Mouse (Mus musculus): ENCODE results near the gene Pfkp. TPM values are rescaled to one million over a fixed set of nuclear protein-coding genes. Genes with fewer than 3 reads are reported as not detected.

The Pfkp gene
- polyA plus RNA-seq, 1 experiment from 2014 or later: 501 TPM

DNA sequence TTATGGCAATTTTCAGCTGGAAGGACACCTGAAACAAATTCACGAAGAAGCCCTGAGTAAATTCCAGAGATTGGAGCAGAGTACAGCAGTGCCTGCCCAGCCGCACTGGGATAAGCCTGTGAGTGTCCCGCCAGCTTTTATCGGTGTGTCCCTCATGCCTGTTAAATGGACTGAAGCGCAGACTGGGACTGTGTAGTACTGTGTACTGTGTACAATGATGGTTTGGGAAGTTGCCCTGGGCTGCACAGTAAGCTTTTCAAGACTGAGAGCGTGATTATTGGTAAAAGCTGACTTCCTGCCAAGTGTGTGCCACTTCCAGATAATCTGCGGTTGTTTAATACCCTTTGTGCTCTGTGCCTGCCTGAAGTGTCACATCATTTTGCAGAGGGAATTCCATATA, 90.8 kb downstream of the Pfkp start:
- WGBS: 70% methylated on average over 7 of the region's 7 CpGs
- Histone ChIP-seq H3K4me2 (ENCODE audit: low read length) (no peak overlapping the region), H3K27me3 (ENCODE audit: control insufficient read depth, insufficient read depth, low read depth, low read length) (no peaks in the 10 kb centered on the region), H3K4me1 (ENCODE audit: control insufficient read depth, insufficient read depth, low read length) (no peaks in the 10 kb centered on the region), H3K27ac (ENCODE audit: low read length) (no peak overlapping the region), H3K36me3 (ENCODE audit: control insufficient read depth, insufficient read depth, low read length) (peaks cover 37% of the 10 kb centered on the region), H3K9me3 (replicated peaks; ENCODE audit: control insufficient read depth, low read length, poor library complexity, severe bottlenecking) (no peaks in the 10 kb centered on the region), H3K9ac (ENCODE audit: low read depth, low read length) (no peak overlapping the region), H3K4me3 (ENCODE audit: low read depth, low read length) (no peak overlapping the region)
- peak; percentile 92 for ATAC-seq

DNA sequence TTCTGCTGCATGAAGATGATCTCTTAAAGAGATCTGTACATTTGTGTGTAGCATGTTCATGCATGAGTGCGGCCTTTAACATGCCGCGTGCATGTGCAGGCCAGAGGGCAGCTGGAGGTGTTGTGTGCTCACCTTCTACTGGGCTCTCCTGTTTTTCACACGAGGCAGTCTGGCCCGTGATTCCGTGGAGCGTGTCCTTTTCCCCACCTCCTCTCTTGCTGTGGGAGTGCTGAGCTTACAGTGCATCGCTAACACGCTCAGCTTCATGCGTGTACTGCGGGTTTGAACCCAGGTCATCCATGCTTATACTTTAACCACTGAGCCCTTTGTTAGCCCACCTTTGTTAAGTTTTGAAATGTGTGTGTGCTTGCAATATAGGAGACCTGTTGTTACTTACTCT, 92.9 kb downstream of the Pfkp start:
- H3K9me3 ChIP-seq (replicated peaks; ENCODE audit: control insufficient read depth, low read length, poor library complexity, severe bottlenecking): no peaks in the 10 kb centered on the region
- H3K4me1 ChIP-seq (ENCODE audit: control insufficient read depth, insufficient read depth, low read length): no peaks in the 10 kb centered on the region
- no peak overlapping the region for H3K4me2 ChIP-seq (ENCODE audit: low read length)
- WGBS: 97% methylated on average over 11 of the region's 11 CpGs
- no peaks in the 10 kb centered on the region for H3K27me3 ChIP-seq (ENCODE audit: control insufficient read depth, insufficient read depth, low read depth, low read length)
- no peak overlapping the region for H3K9ac ChIP-seq (ENCODE audit: low read depth, low read length)
- no peak overlapping the region for H3K27ac ChIP-seq (ENCODE audit: low read length)
- peaks cover 38% of the 10 kb centered on the region for H3K36me3 ChIP-seq (ENCODE audit: control insufficient read depth, insufficient read depth, low read length)
- ATAC-seq: no peak
- no peak overlapping the region for H3K4me3 ChIP-seq (ENCODE audit: low read depth, low read length)

DNA sequence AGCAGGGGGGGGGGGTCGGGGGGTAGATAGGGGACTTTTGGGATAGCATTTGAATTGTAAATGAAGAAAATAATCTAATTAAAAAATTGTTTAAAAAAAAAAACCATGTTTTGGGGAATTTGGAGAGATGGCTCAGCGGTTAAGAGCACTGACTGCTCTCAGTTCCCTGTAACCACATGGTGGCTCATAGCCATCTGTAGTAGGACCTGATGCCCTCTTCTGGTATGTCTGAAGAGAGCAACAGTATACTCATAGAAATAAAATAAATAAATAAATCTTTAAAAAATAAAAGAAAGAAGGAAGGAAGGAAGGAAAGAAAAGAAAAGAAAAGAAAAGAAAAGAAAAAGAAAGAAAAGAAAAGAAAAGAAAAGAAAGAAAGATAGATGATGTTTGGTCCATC, 94.9 kb downstream of the Pfkp start:
- Histone ChIP-seq H3K9ac (ENCODE audit: low read depth, low read length) (no peak overlapping the region), H3K4me2 (ENCODE audit: low read length) (no peak overlapping the region), H3K36me3 (ENCODE audit: control insufficient read depth, insufficient read depth, low read length) (peaks cover 33% of the 10 kb centered on the region), H3K9me3 (replicated peaks; ENCODE audit: control insufficient read depth, low read length, poor library complexity, severe bottlenecking) (no peaks in the 10 kb centered on the region), H3K4me1 (ENCODE audit: control insufficient read depth, insufficient read depth, low read length) (peaks cover 3% of the 10 kb centered on the region; the same call in 1 of the 2 replicates), H3K27ac (ENCODE audit: low read length) (no peak overlapping the region), H3K4me3 (ENCODE audit: low read depth, low read length) (no peak overlapping the region), H3K27me3 (ENCODE audit: control insufficient read depth, insufficient read depth, low read depth, low read length) (no peaks in the 10 kb centered on the region)
- WGBS: 90% methylated on average over 2 of the region's 2 CpGs
- ATAC-seq: no peak

DNA sequence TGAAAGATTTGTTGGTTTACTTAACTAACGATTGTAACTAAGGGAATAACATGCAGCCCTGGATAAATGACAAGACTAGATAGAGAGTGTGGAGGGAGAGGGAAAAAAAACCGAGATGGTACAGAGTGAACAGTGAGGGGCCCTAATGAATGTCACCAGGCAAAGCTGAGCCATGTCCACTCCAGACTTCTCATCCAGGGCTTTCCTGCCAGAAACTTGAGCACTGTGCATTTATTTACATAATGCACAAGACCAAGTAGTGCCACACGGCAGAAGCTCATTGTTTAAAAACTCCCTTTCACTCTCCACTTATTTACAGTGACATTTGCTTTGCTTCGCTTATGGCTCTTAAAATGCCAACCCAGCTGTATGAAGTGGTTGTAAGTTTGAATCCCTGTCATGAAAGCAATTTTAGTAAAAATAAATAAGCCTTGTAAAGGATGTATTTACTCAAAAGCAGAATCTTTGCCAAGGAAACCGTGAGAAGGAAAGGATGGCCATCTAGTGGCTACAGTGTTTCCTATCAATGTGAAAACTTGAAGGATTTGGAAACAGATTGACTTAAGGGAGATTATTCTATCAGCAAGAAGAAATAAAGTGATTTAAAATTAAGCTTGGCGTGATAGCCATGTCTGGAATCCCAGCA, 113.2 kb downstream of the Pfkp start:
- peak; percentile 73 for ATAC-seq
- WGBS: 34% methylated on average over 6 of the region's 6 CpGs
- Histone ChIP-seq H3K27ac (ENCODE audit: low read length) (no peak overlapping the region), H3K4me2 (ENCODE audit: low read length) (peak overlapping the region; percentile 33; the same call in 1 of the 2 replicates), H3K4me3 (ENCODE audit: low read depth, low read length) (no peak overlapping the region), H3K9ac (ENCODE audit: low read depth, low read length) (no peak overlapping the region), H3K4me1 (ENCODE audit: control insufficient read depth, insufficient read depth, low read length) (0 out of 2 replicates have a peak, but pooled peaks cover 2% of the 10 kb centered on the region), H3K9me3 (replicated peaks; ENCODE audit: control insufficient read depth, low read length, poor library complexity, severe bottlenecking) (no peaks in the 10 kb centered on the region), H3K36me3 (ENCODE audit: control insufficient read depth, insufficient read depth, low read length) (no peaks in the 10 kb centered on the region), H3K27me3 (ENCODE audit: control insufficient read depth, insufficient read depth, low read depth, low read length) (no peaks in the 10 kb centered on the region)

DNA sequence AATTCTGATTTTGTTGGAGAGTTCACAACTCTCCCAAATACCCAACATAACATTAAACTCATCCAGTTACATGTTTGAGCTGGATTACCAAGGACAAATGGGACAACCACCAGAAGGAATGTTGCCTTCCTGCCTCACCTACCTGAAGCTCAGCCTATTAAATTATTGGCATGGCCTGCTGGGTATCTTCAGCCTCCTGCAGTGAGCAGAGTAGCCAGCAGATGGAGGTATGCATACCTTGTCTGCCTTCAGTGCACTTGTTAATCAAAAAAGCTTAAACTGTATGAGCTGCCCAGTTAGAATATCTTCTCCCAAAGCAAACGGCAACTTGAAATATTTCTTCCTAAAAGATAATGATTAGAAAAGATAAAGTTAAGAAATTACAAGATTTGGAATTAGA, 115.9 kb downstream of the Pfkp start:
- no peak for ATAC-seq
- 96% methylated on average over 1 of the region's 1 CpGs for WGBS
- no peak overlapping the region for H3K4me3 ChIP-seq (ENCODE audit: low read depth, low read length)
- H3K4me2 ChIP-seq (ENCODE audit: low read length): no peak overlapping the region
- H3K36me3 ChIP-seq (ENCODE audit: control insufficient read depth, insufficient read depth, low read length): no peaks in the 10 kb centered on the region
- H3K27me3 ChIP-seq (ENCODE audit: control insufficient read depth, insufficient read depth, low read depth, low read length): no peaks in the 10 kb centered on the region
- 0 out of 2 replicates have a peak, but pooled peaks cover 2% of the 10 kb centered on the region for H3K4me1 ChIP-seq (ENCODE audit: control insufficient read depth, insufficient read depth, low read length)
- no peaks in the 10 kb centered on the region for H3K9me3 ChIP-seq (replicated peaks; ENCODE audit: control insufficient read depth, low read length, poor library complexity, severe bottlenecking)
- no peak overlapping the region for H3K9ac ChIP-seq (ENCODE audit: low read depth, low read length)
- H3K27ac ChIP-seq (ENCODE audit: low read length): no peak overlapping the region

Other genes with a start within 250 kb of the Pfkp start
- gene Pitrm1, start 100.6 kb downstream of the Pfkp start, polyA plus RNA-seq (2015; fragmentation: Nextera tagmentation; extraction: Ambion mirVana): 44.3 and 46.9 TPM in 2 replicates